Mouse (Mus musculus): Measurements from ENCODE around the gene Cacng7.
"Not testable (repeated sequence)": the region's sequence is repeated elsewhere in the genome, so short reads cannot be mapped to it uniquely, and the experiment has no call there.

Gene Cacng7

GRCm38 (mm10) chr7:3332619-3333521 lies at the start of gene Cacng7:
Gene Cacng7 (plus strand): TSS chr7:3332955.
- peak; percentile 74 to 87 for DNase-seq

- DNase-seq: no peak
Measured at GRCm38 (mm10) chr7:3283081-3283875, 49.5 kb upstream of the Cacng7 start.

- DNase-seq: no peak
Measured at GRCm38 (mm10) chr7:3284604-3285003, 48.2 kb upstream of the Cacng7 start.

GRCm38 (mm10) chr7:3286036-3286435 lies 46.7 kb upstream of the Cacng7 start:
- no peak for DNase-seq

GRCm38 (mm10) chr7:3287186-3287585 lies 45.6 kb upstream of the Cacng7 start:
- no peak for DNase-seq

GRCm38 (mm10) chr7:3288976-3289970 lies 43.5 kb upstream of the Cacng7 start, which contains the start of the genes Myadm and Prkcg:
Gene Myadm (plus strand): TSS chr7:3289080.
Gene Prkcg (plus strand): TSS chr7:3289179.
- DNase-seq: peak; percentile 84 to 88

GRCm38 (mm10) chr7:3290257-3291033 lies 42.3 kb upstream of the Cacng7 start:
- peak; percentile 85 to 93 for DNase-seq

GRCm38 (mm10) chr7:3291197-3291596 lies 41.6 kb upstream of the Cacng7 start:
- DNase-seq: no peak

GRCm38 (mm10) chr7:3291764-3292163 lies 41.0 kb upstream of the Cacng7 start:
- no peak for DNase-seq

- DNase-seq: not testable (repeated sequence)
Measured at GRCm38 (mm10) chr7:3292271-3292670, 40.5 kb upstream of the Cacng7 start.

- DNase-seq: peak in 1 of 2 experiments; percentile 16
Measured at GRCm38 (mm10) chr7:3292791-3293190, 40.0 kb upstream of the Cacng7 start.

GRCm38 (mm10) chr7:3294794-3295193 lies 38.0 kb upstream of the Cacng7 start:
- no peak for DNase-seq

GRCm38 (mm10) chr7:3295321-3296110 lies 37.2 kb upstream of the Cacng7 start:
- no peak for DNase-seq

- DNase-seq: no peak
Measured at GRCm38 (mm10) chr7:3296711-3297110, 36.0 kb upstream of the Cacng7 start.

- peak in 1 of 2 experiments; percentile 17 for DNase-seq
Measured at GRCm38 (mm10) chr7:3299941-3300617, 32.7 kb upstream of the Cacng7 start.

GRCm38 (mm10) chr7:3300891-3301627 lies 31.7 kb upstream of the Cacng7 start:
- DNase-seq: no peak

GRCm38 (mm10) chr7:3301628-3302555 lies 30.9 kb upstream of the Cacng7 start:
- DNase-seq: peak; percentile 32 to 40

All from cerebellum, adult 18-20 months (tissue).